Mouse (Mus musculus): ENCODE results near the gene S100a3. TPM values are rescaled to one million over a fixed set of nuclear protein-coding genes. Genes with fewer than 3 reads are reported as not detected.
A peak's percentile ranks its signal among the peaks of the same experiment; 100 is the strongest.

S100a3 gene
- polyA plus RNA-seq (2015; fragmentation: Nextera tagmentation; extraction: Ambion mirVana): 0.12 and 0.44 TPM in 2 replicates

DNA sequence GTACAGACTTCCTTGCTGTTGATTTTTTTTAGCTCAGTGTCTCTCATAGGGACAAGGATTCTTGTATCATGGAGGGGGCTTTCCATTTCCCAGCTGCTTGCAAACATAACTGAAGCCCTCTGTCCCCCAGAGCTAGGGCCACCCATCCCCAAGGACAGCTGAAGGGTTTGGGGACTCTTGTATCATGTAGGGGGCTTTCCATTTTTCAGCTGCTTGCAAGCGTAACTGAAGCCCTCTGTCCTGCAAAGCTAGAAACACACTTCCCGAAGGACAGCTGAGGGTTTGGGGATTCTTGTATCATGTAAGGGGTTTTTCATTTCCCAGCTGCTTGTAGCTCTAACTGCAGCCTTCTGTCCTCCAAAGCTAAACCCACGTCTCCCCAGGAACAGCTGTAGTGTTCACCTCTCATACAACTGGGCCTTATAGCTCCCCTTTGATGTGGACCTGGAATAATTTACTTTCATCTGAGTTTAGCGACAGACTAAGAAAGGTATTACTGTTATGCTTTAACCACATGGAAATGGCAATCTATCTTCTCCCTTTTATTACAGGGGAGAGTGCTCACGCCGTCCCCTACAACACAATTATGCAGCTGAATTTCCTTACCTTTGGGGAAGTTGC is at the start of gene S100a3:
TSS of gene S100a3 (plus strand) at position 571 of the 621 bp plus-strand sequence.
- no peak within 1 kb of the TSS for H3K27ac ChIP-seq (ENCODE audit: low read length)
- no peaks in the 10 kb centered on the region for H3K36me3 ChIP-seq (ENCODE audit: insufficient read depth, low read length)
- no peak within 1 kb of the TSS for H3K4me2 ChIP-seq (replicated peaks; ENCODE audit: low read depth, low read length)
- WGBS: 72% methylated on average over 6 of the region's 6 CpGs
- no peaks in the 10 kb centered on the region for H3K9me3 ChIP-seq (ENCODE audit: low read length)
- no peak for ATAC-seq (ENCODE audit: low FRiP score, low TSS enrichment)
- no peaks in the 10 kb centered on the region for H3K27me3 ChIP-seq (ENCODE audit: insufficient read depth, low read length)
- H3K9ac ChIP-seq (replicated peaks; ENCODE audit: low read length): no peak within 1 kb of the TSS
- no peak within 1 kb of the TSS for H3K4me3 ChIP-seq (ENCODE audit: low read length)
- no peaks in the 10 kb centered on the region for H3K4me1 ChIP-seq (ENCODE audit: insufficient read depth, low read length)

DNA sequence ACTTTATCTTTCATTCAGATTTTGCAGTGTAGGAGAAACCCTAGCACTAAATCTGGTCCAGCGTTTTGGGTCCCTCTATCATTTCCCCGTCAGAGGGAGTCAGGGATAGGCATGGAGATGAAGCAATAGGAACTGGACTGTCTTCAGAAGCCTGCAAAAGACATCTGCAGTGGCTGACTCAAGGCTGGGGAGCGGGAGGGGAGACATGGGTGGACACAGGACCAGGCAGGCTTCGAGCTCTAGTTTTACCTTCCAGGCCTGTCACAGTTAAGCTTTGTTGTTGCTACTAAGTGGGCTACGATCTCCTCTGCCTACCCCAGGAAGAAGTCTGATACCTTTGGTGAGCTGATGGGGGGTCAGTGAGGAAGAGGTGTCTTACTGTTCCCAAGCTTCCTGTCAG is 48.1 kb upstream of the S100a3 start:
- H3K27ac ChIP-seq (ENCODE audit: low read length): no peak overlapping the region
- H3K9me3 ChIP-seq (ENCODE audit: low read length): no peaks in the 10 kb centered on the region
- ATAC-seq (ENCODE audit: low FRiP score, low TSS enrichment): no peak
- H3K36me3 ChIP-seq (ENCODE audit: insufficient read depth, low read length): peaks cover 10% of the 10 kb centered on the region; the same call in 1 of the 2 replicates
- no peak overlapping the region for H3K9ac ChIP-seq (replicated peaks; ENCODE audit: low read length)
- H3K27me3 ChIP-seq (ENCODE audit: insufficient read depth, low read length): no peaks in the 10 kb centered on the region
- H3K4me2 ChIP-seq (replicated peaks; ENCODE audit: low read depth, low read length): no peak overlapping the region
- 83% methylated on average over 5 of the region's 5 CpGs for WGBS
- peaks cover 31% of the 10 kb centered on the region for H3K4me1 ChIP-seq (ENCODE audit: insufficient read depth, low read length)
- H3K4me3 ChIP-seq (ENCODE audit: low read length): no peak overlapping the region

DNA sequence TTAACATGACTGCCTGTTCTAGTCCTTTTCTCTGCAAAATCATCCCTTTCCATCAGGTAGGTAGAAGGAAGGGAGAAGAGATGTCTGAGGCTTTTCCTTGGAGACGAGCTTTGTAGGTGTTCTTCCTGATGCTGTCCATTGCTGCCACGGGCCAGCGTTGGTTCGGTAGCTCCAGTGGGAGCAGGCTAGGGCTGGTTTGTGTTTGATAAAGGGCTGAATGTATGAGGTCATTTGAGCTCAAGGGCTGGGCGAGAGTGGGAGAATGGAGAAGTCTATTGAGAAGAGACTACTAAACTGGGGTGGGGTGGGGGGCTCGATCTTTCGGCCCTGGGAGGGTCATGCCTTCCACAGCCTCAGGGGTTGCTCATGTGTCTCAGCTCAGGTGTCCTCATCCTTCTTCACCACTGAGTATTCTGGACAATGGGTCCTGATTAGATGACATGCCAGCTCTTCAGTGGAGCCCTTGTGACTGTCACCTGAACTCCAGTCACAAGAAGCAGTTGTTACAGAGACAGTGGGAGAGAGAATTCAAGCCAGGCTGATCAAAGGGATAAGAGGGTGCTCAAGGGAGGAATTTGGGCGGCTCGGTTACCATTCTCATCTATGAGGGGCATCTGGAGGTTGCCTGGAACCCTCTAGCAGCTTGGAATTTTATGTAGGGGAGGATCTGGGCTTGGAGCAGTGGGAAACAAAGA is 47.3 kb upstream of the S100a3 start:
- Histone ChIP-seq H3K36me3 (ENCODE audit: insufficient read depth, low read length) (0 out of 2 replicates have a peak, but pooled peaks cover 6% of the 10 kb centered on the region), H3K4me2 (replicated peaks; ENCODE audit: low read depth, low read length) (peak overlapping the region; percentile 88), H3K27ac (ENCODE audit: low read length) (no peak overlapping the region), H3K4me1 (ENCODE audit: insufficient read depth, low read length) (peaks cover 23% of the 10 kb centered on the region), H3K27me3 (ENCODE audit: insufficient read depth, low read length) (no peaks in the 10 kb centered on the region), H3K9me3 (ENCODE audit: low read length) (no peaks in the 10 kb centered on the region), H3K4me3 (ENCODE audit: low read length) (peak overlapping the region; percentile 57; the same call in 1 of the 2 replicates), H3K9ac (replicated peaks; ENCODE audit: low read length) (peak overlapping the region; percentile 70; the same call in 1 of the 2 replicates)
- 68% methylated on average over 9 of the region's 9 CpGs for WGBS
- no peak for ATAC-seq (ENCODE audit: low FRiP score, low TSS enrichment)

DNA sequence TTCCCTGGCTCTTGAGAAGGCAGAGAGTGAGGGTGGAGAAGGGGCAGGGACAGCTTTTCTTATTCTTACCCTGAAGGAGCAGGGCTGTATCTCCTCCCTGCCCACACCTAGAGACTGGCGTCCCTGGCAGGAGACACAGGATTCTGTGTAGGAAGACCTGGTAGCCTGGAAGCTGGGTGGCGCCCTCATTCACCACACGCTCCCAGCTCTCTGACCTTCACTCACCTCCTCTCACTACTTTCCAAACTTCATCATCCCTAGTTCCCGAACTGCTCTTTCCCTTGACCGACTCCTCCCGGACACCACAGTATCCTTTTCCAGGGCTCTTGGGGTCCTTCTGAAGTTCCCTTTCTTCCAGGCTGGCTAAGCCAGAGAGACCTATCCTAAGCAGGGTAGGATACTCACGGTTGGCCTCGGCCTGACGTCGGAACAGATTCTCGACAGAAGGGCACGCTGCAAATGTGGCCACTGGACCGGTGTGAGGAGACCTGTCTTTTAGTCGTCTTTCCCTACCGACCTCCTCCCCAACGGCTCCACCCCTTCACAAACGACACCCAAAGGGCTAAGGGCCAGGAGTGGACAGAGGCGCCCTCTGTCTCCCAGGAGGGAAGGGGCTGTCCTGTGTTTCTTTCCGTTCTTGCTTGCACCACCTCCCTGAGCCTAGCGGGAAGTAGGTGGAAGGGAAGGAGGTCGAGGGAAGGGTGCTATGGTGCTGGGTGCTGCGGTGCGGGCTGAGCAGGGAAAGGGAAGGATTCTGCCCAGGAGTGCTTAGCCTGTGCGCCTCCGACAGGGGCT is 46.4 kb upstream of the S100a3 start, which contains the start of the genes S100a1 and S100a13:
TSS of gene S100a1 (minus strand) at position 597 of the 795 bp plus-strand sequence.
TSS of gene S100a13 (plus strand) at position 640 of the 795 bp plus-strand sequence.
- Histone ChIP-seq H3K27ac (ENCODE audit: low read length) (peak within 1 kb of the TSS; percentile 59), H3K9me3 (ENCODE audit: low read length) (no peaks in the 10 kb centered on the region), H3K4me1 (ENCODE audit: insufficient read depth, low read length) (peaks cover 22% of the 10 kb centered on the region), H3K36me3 (ENCODE audit: insufficient read depth, low read length) (0 out of 2 replicates have a peak, but pooled peaks cover 6% of the 10 kb centered on the region), H3K27me3 (ENCODE audit: insufficient read depth, low read length) (no peaks in the 10 kb centered on the region), H3K4me2 (replicated peaks; ENCODE audit: low read depth, low read length) (peak within 1 kb of the TSS; percentile 88), H3K9ac (replicated peaks; ENCODE audit: low read length) (peak within 1 kb of the TSS; percentile 70), H3K4me3 (ENCODE audit: low read length) (peak within 1 kb of the TSS; percentile 57)
- 3% methylated on average over 25 of the region's 25 CpGs for WGBS
- ATAC-seq (ENCODE audit: low FRiP score, low TSS enrichment): peak; percentile 60

DNA sequence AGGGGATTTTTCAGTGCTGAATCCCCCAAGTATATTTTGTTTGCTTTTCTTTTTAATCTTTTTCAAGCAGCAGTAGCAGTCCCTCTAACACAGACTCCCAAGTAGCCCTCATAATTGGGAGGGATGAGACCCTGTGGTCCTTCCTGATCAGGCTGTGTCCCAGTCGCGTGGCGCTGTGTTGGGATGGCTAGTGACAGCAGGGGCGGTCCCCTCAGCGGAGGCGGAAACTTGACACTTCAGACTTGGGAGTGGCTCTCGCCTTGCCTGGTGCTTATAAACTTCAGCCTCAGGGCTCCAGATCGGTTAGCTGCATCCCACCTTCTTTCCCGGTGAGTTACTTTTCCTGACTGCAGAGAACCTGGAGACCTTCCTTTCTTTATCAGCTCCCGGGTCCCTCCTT is 45.7 kb upstream of the S100a3 start:
- H3K9ac ChIP-seq (replicated peaks; ENCODE audit: low read length): peak overlapping the region; percentile 70
- H3K27ac ChIP-seq (ENCODE audit: low read length): peak overlapping the region; percentile 59
- H3K4me3 ChIP-seq (ENCODE audit: low read length): peak overlapping the region; percentile 57
- H3K36me3 ChIP-seq (ENCODE audit: insufficient read depth, low read length): 0 out of 2 replicates have a peak, but pooled peaks cover 6% of the 10 kb centered on the region
- H3K4me2 ChIP-seq (replicated peaks; ENCODE audit: low read depth, low read length): peak overlapping the region; percentile 88
- H3K4me1 ChIP-seq (ENCODE audit: insufficient read depth, low read length): peaks cover 22% of the 10 kb centered on the region
- peak; percentile 88 for ATAC-seq (ENCODE audit: low FRiP score, low TSS enrichment)
- WGBS: 0% methylated on average over 10 of the region's 10 CpGs
- H3K9me3 ChIP-seq (ENCODE audit: low read length): no peaks in the 10 kb centered on the region
- H3K27me3 ChIP-seq (ENCODE audit: insufficient read depth, low read length): no peaks in the 10 kb centered on the region

DNA sequence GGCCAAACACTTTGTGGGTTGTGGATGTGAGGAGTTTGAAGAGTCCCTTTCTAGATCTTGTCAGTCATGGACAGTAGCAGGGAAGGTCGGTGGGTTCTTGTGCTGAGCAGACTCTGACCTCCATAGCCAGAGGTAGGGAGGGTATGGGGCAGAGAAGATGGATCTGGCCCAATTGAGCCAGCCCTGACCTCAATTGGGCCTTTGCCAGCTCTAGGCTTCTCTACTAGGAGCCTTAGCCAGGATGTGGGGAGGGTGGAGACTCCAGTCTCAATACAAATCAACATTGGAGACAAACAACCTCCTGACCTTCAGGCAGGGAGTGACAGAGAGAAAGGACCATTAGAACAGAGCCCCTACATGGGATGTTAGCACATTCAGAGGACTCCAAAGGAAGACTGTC is 45.1 kb upstream of the S100a3 start:
- ATAC-seq (ENCODE audit: low FRiP score, low TSS enrichment): peak; percentile 7; the same call in 1 of the 2 replicates

DNA sequence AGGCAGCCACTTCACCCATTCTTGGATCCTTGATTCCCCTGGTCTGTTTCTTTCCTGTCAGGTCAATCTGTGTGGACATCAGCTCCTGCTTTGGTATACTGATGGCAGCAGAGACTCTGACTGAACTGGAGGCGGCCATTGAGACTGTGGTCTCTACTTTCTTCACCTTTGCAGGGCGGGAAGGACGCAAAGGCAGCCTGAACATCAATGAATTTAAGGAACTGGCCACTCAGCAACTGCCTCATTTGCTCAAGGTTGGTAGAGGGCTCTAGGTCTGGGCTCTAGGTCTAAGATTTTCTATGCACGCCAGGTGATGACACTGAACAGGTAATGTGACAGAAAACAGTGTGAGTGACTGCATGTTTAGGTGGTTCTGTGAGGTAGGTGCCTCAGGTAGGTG is 44.6 kb upstream of the S100a3 start:
- no peak overlapping the region for H3K27ac ChIP-seq (ENCODE audit: low read length)
- H3K4me2 ChIP-seq (replicated peaks; ENCODE audit: low read depth, low read length): peak overlapping the region; percentile 88; the same call in 1 of the 2 replicates
- no peaks in the 10 kb centered on the region for H3K27me3 ChIP-seq (ENCODE audit: insufficient read depth, low read length)
- 0 out of 2 replicates have a peak, but pooled peaks cover 4% of the 10 kb centered on the region for H3K36me3 ChIP-seq (ENCODE audit: insufficient read depth, low read length)
- no peak overlapping the region for H3K9ac ChIP-seq (replicated peaks; ENCODE audit: low read length)
- no peak overlapping the region for H3K4me3 ChIP-seq (ENCODE audit: low read length)
- H3K4me1 ChIP-seq (ENCODE audit: insufficient read depth, low read length): peaks cover 22% of the 10 kb centered on the region
- ATAC-seq (ENCODE audit: low FRiP score, low TSS enrichment): no peak
- WGBS: 90% methylated on average over 4 of the region's 4 CpGs
- H3K9me3 ChIP-seq (ENCODE audit: low read length): no peaks in the 10 kb centered on the region

More for the DNA sequence above, 45.1 kb upstream of the S100a3 start:
- peaks cover 22% of the 10 kb centered on the region for H3K4me1 ChIP-seq (ENCODE audit: insufficient read depth, low read length)
- H3K27ac ChIP-seq (ENCODE audit: low read length): 0 out of 2 replicates have a peak overlapping the region, but pooled peaks have one; percentile 7
- H3K27me3 ChIP-seq (ENCODE audit: insufficient read depth, low read length): no peaks in the 10 kb centered on the region
- H3K9me3 ChIP-seq (ENCODE audit: low read length): no peaks in the 10 kb centered on the region
- H3K4me2 ChIP-seq (replicated peaks; ENCODE audit: low read depth, low read length): peak overlapping the region; percentile 88
- 0 out of 2 replicates have a peak, but pooled peaks cover 6% of the 10 kb centered on the region for H3K36me3 ChIP-seq (ENCODE audit: insufficient read depth, low read length)
- peak overlapping the region; percentile 57 for H3K4me3 ChIP-seq (ENCODE audit: low read length)
- 65% methylated on average over 1 of the region's 1 CpGs for WGBS
- peak overlapping the region; percentile 70 for H3K9ac ChIP-seq (replicated peaks; ENCODE audit: low read length)

DNA sequence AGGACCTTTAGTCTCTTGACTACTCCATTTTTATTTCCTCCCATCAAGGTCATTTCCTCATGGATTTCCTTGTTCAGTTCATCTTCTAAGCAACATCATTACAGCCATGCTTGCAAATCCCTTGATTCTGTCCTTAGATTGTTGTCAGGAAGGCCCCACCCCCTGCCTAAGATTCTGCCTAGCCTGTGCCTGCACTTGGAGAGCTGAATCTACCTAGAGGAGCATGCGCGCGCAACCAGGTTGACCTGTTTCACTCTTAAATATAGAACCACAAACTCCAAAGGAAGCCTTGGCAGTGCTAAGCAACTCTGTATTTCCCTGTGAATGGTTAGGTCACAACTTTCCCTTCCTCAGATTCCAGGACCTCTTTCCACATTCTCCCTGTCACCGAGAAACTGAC is 42.7 kb upstream of the S100a3 start:
- no peaks in the 10 kb centered on the region for H3K36me3 ChIP-seq (ENCODE audit: insufficient read depth, low read length)
- H3K4me3 ChIP-seq (ENCODE audit: low read length): no peak overlapping the region
- WGBS: 73% methylated on average over 4 of the region's 4 CpGs
- H3K9ac ChIP-seq (replicated peaks; ENCODE audit: low read length): no peak overlapping the region
- H3K9me3 ChIP-seq (ENCODE audit: low read length): no peaks in the 10 kb centered on the region
- no peak overlapping the region for H3K4me2 ChIP-seq (replicated peaks; ENCODE audit: low read depth, low read length)
- no peaks in the 10 kb centered on the region for H3K27me3 ChIP-seq (ENCODE audit: insufficient read depth, low read length)
- no peak for ATAC-seq (ENCODE audit: low FRiP score, low TSS enrichment)
- peaks cover 22% of the 10 kb centered on the region for H3K4me1 ChIP-seq (ENCODE audit: insufficient read depth, low read length)
- H3K27ac ChIP-seq (ENCODE audit: low read length): no peak overlapping the region

DNA sequence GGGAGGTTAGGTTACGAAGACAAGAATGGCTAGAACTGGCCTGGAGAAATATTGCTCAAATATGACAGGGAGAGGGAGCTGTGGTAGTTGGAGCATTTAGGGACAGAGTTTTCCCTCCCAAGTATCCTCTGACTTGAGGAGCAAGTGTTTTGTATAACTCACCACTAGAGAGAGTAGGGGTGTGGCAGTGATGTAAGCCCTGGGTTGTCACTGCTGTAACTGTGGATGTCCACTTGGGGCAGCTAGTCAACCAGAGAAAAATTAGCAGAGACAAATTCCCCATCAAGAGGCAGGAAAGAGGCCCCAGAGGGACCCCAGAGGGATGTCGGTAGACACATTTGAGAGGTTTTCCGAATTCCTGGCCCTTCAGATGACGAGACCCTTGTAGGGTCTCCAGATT is 35.0 kb upstream of the S100a3 start:
- no peak for ATAC-seq (ENCODE audit: low FRiP score, low TSS enrichment)
- H3K36me3 ChIP-seq (ENCODE audit: insufficient read depth, low read length): 0 out of 2 replicates have a peak, but pooled peaks cover 4% of the 10 kb centered on the region
- no peak overlapping the region for H3K4me3 ChIP-seq (ENCODE audit: low read length)
- WGBS: 49% methylated on average over 4 of the region's 4 CpGs
- no peak overlapping the region for H3K27ac ChIP-seq (ENCODE audit: low read length)
- no peak overlapping the region for H3K9ac ChIP-seq (replicated peaks; ENCODE audit: low read length)
- H3K4me1 ChIP-seq (ENCODE audit: insufficient read depth, low read length): no peaks in the 10 kb centered on the region; the same call in 1 of the 2 replicates
- no peaks in the 10 kb centered on the region for H3K9me3 ChIP-seq (ENCODE audit: low read length)
- H3K4me2 ChIP-seq (replicated peaks; ENCODE audit: low read depth, low read length): no peak overlapping the region
- H3K27me3 ChIP-seq (ENCODE audit: insufficient read depth, low read length): no peaks in the 10 kb centered on the region
